Mouse (Mus musculus) forebrain, embryonic 13.5 days (tissue): Measurements from ENCODE around the gene Mgat4c. TPM values are rescaled to one million over a fixed set of nuclear protein-coding genes. Genes with fewer than 3 reads are reported as not detected.
A peak's percentile ranks its signal among the peaks of the same experiment; 100 is the strongest.

Source experiments
- ATAC-seq: fragments of 200-750 bp; cut with Nextera tagmentation; 2 replicates; pipeline ENCODE4 v1.8.0; 2017
- H3K27ac ChIP-seq: fragments of 300-500 bp; sonication (generic); 2 replicates; pipeline ENCODE4 v1.5.1; 2015; ENCODE audit warnings: inconsistent platforms, mild to moderate bottlenecking, moderate library complexity
- H3K27me3 ChIP-seq: fragments of 300-500 bp; sonication (generic); 2 replicates; pipeline ENCODE4 v1.6.1; 2015; ENCODE audit warnings: mild to moderate bottlenecking, inconsistent platforms
- H3K36me3 ChIP-seq: fragments of 300-500 bp; sonication (generic); 2 replicates; pipeline ENCODE4 v1.6.1; 2015; ENCODE audit warnings: mild to moderate bottlenecking, inconsistent platforms; ENCODE audit not compliant: poor library complexity, severe bottlenecking
- H3K4me1 ChIP-seq: fragments of 300-500 bp; sonication (generic); 2 replicates; pipeline ENCODE4 v1.6.1; 2015; ENCODE audit warnings: inconsistent platforms
- H3K4me2 ChIP-seq: fragments of 300-500 bp; sonication (generic); 2 replicates; pipeline ENCODE4 v1.6.1; 2015; ENCODE audit warnings: inconsistent platforms, mild to moderate bottlenecking, moderate library complexity
- H3K4me3 ChIP-seq: fragments of 300-500 bp; sonication (generic); 2 replicates; pipeline ENCODE4 v1.5.1; 2015; ENCODE audit warnings: mild to moderate bottlenecking, inconsistent platforms
- H3K9ac ChIP-seq: fragments of 300-500 bp; sonication (generic); 2 replicates; pipeline ENCODE4 v1.6.1; 2015; ENCODE audit warnings: mild to moderate bottlenecking, inconsistent platforms
- H3K9me3 ChIP-seq: fragments of 300-500 bp; sonication (generic); replicated peaks from 2 replicates; pipeline ENCODE4 v1.6.1; 2016; ENCODE audit warnings: inconsistent platforms
- WGBS: fragments of 180-500 bp; shearing (Covaris S2); methylation state at CpG from one replicate; pipeline ENCODE4 v1.1.7; 2015; 5-methylcytosine and 5-hydroxymethylcytosine counted together
- polyA plus RNA-seq: library from polyadenylated mRNA; unstranded; fragments of >200 nt; fragmentation: Nextera tagmentation; extraction: Ambion mirVana; gene quantifications from 2 replicates; pipeline ENCODE4 v1.2.1, GENCODE M21; 2015

Gene Mgat4c
- 7.7 and 11.8 TPM in 2 replicates for polyA plus RNA-seq

GRCm38 (mm10) chr10:101681437-101681912 lies at the start of gene Mgat4c:
Gene Mgat4c (plus strand): TSS chr10:101681487.
- Histone ChIP-seq H3K4me2 (peak within 1 kb of the TSS; percentile 10; the same call in 1 of the 2 replicates), H3K9ac (no peak within 1 kb of the TSS), H3K27ac (peak within 1 kb of the TSS; percentile 5; the same call in 1 of the 2 replicates), H3K4me3 (no peak within 1 kb of the TSS), H3K27me3 (no peaks in the 10 kb centered on the region), H3K4me1 (0 out of 2 replicates have a peak, but pooled peaks cover 4% of the 10 kb centered on the region), H3K36me3 (no peaks in the 10 kb centered on the region), H3K9me3 (no peaks in the 10 kb centered on the region)
- peak; percentile 78 for ATAC-seq
- WGBS = 53% methylated on average over 6 of the region's 6 CpGs

GRCm38 (mm10) chr10:101635266-101635665 lies 46.0 kb upstream of the Mgat4c start:
- WGBS = 83% methylated on average over 6 of the region's 6 CpGs
- Histone ChIP-seq H3K4me2 (no peak overlapping the region), H3K27ac (no peak overlapping the region), H3K4me3 (no peak overlapping the region), H3K27me3 (no peaks in the 10 kb centered on the region), H3K36me3 (no peaks in the 10 kb centered on the region), H3K9me3 (no peaks in the 10 kb centered on the region), H3K9ac (no peak overlapping the region), H3K4me1 (no peaks in the 10 kb centered on the region)
- ATAC-seq = no peak

- Histone ChIP-seq H3K36me3 (no peaks in the 10 kb centered on the region), H3K9ac (no peak overlapping the region), H3K4me3 (no peak overlapping the region), H3K27ac (no peak overlapping the region), H3K4me1 (no peaks in the 10 kb centered on the region), H3K9me3 (no peaks in the 10 kb centered on the region), H3K27me3 (no peaks in the 10 kb centered on the region), H3K4me2 (no peak overlapping the region)
- ATAC-seq = no peak
- 85% methylated on average over 2 of the region's 2 CpGs for WGBS
Measured at GRCm38 (mm10) chr10:101641048-101641447, 40.2 kb upstream of the Mgat4c start.

GRCm38 (mm10) chr10:101681914-101682313 lies 627 bp downstream of the Mgat4c start:
- H3K4me3 ChIP-seq = no peak overlapping the region
- no peaks in the 10 kb centered on the region for H3K27me3 ChIP-seq
- WGBS = 61% methylated on average over 5 of the region's 5 CpGs
- no peaks in the 10 kb centered on the region for H3K36me3 ChIP-seq
- no peaks in the 10 kb centered on the region for H3K9me3 ChIP-seq
- H3K4me1 ChIP-seq = 0 out of 2 replicates have a peak, but pooled peaks cover 4% of the 10 kb centered on the region
- no peak for ATAC-seq
- peak overlapping the region; percentile 10; the same call in 1 of the 2 replicates for H3K4me2 ChIP-seq
- peak overlapping the region; percentile 5; the same call in 1 of the 2 replicates for H3K27ac ChIP-seq
- H3K9ac ChIP-seq = no peak overlapping the region

- no peak overlapping the region for H3K4me3 ChIP-seq
- no peaks in the 10 kb centered on the region for H3K27me3 ChIP-seq
- no peak overlapping the region for H3K9ac ChIP-seq
- H3K9me3 ChIP-seq = no peaks in the 10 kb centered on the region
- no peaks in the 10 kb centered on the region for H3K36me3 ChIP-seq
- WGBS = 92% methylated on average over 3 of the region's 3 CpGs
- no peak overlapping the region for H3K27ac ChIP-seq
- no peak overlapping the region for H3K4me2 ChIP-seq
- no peak for ATAC-seq
- no peaks in the 10 kb centered on the region for H3K4me1 ChIP-seq
Measured at GRCm38 (mm10) chr10:101761828-101762227, 80.5 kb downstream of the Mgat4c start.

GRCm38 (mm10) chr10:101770688-101771087 lies 89.4 kb downstream of the Mgat4c start:
- Histone ChIP-seq H3K27ac (no peak overlapping the region), H3K4me3 (no peak overlapping the region), H3K9ac (no peak overlapping the region), H3K9me3 (no peaks in the 10 kb centered on the region), H3K4me1 (no peaks in the 10 kb centered on the region), H3K27me3 (no peaks in the 10 kb centered on the region), H3K36me3 (no peaks in the 10 kb centered on the region), H3K4me2 (no peak overlapping the region)
- WGBS = 71% methylated on average over 1 of the region's 1 CpGs
- ATAC-seq = peak; percentile 57; the same call in 1 of the 2 replicates

GRCm38 (mm10) chr10:101771157-101771556 lies 89.9 kb downstream of the Mgat4c start:
- no peak overlapping the region for H3K4me2 ChIP-seq
- H3K9me3 ChIP-seq = no peaks in the 10 kb centered on the region
- peak; percentile 70; the same call in 1 of the 2 replicates for ATAC-seq
- no peak overlapping the region for H3K4me3 ChIP-seq
- no peak overlapping the region for H3K27ac ChIP-seq
- no peak overlapping the region for H3K9ac ChIP-seq
- 81% methylated on average over 4 of the region's 4 CpGs for WGBS
- H3K27me3 ChIP-seq = no peaks in the 10 kb centered on the region
- H3K36me3 ChIP-seq = no peaks in the 10 kb centered on the region
- H3K4me1 ChIP-seq = no peaks in the 10 kb centered on the region

- H3K4me2 ChIP-seq = no peak overlapping the region
- H3K4me3 ChIP-seq = no peak overlapping the region
- H3K27ac ChIP-seq = no peak overlapping the region
- H3K27me3 ChIP-seq = no peaks in the 10 kb centered on the region
- H3K9me3 ChIP-seq = no peaks in the 10 kb centered on the region
- no peaks in the 10 kb centered on the region for H3K36me3 ChIP-seq
- H3K4me1 ChIP-seq = no peaks in the 10 kb centered on the region
- no peak overlapping the region for H3K9ac ChIP-seq
- no peak for ATAC-seq
- 86% methylated on average over 3 of the region's 3 CpGs for WGBS
Measured at GRCm38 (mm10) chr10:101783161-101783744, 102.0 kb downstream of the Mgat4c start.

- H3K4me2 ChIP-seq = no peak overlapping the region
- no peaks in the 10 kb centered on the region for H3K9me3 ChIP-seq
- H3K27me3 ChIP-seq = no peaks in the 10 kb centered on the region
- no peak overlapping the region for H3K4me3 ChIP-seq
- ATAC-seq = no peak
- WGBS = 87% methylated on average over 1 of the region's 1 CpGs
- no peaks in the 10 kb centered on the region for H3K4me1 ChIP-seq
- H3K36me3 ChIP-seq = no peaks in the 10 kb centered on the region
- no peak overlapping the region for H3K27ac ChIP-seq
- H3K9ac ChIP-seq = no peak overlapping the region
Measured at GRCm38 (mm10) chr10:101795507-101795906, 114.2 kb downstream of the Mgat4c start.

GRCm38 (mm10) chr10:101798831-101799474 lies 117.7 kb downstream of the Mgat4c start:
- no peak overlapping the region for H3K9ac ChIP-seq
- 12% methylated on average over 2 of the region's 2 CpGs for WGBS
- ATAC-seq = no peak; the same call in 1 of the 2 replicates
- no peaks in the 10 kb centered on the region for H3K4me1 ChIP-seq
- H3K27ac ChIP-seq = no peak overlapping the region
- no peaks in the 10 kb centered on the region for H3K36me3 ChIP-seq
- H3K4me2 ChIP-seq = no peak overlapping the region
- H3K27me3 ChIP-seq = no peaks in the 10 kb centered on the region
- no peaks in the 10 kb centered on the region for H3K9me3 ChIP-seq
- H3K4me3 ChIP-seq = no peak overlapping the region

GRCm38 (mm10) chr10:101808768-101809167 lies 127.5 kb downstream of the Mgat4c start:
- no peaks in the 10 kb centered on the region for H3K4me1 ChIP-seq
- no peak overlapping the region for H3K27ac ChIP-seq
- no peak overlapping the region for H3K4me3 ChIP-seq
- H3K36me3 ChIP-seq = no peaks in the 10 kb centered on the region
- no peak overlapping the region for H3K9ac ChIP-seq
- 85% methylated on average over 2 of the region's 2 CpGs for WGBS
- no peak overlapping the region for H3K4me2 ChIP-seq
- H3K9me3 ChIP-seq = no peaks in the 10 kb centered on the region
- peak; percentile 45; the same call in 1 of the 2 replicates for ATAC-seq
- no peaks in the 10 kb centered on the region for H3K27me3 ChIP-seq

- Histone ChIP-seq H3K27me3 (no peaks in the 10 kb centered on the region), H3K4me3 (no peak overlapping the region), H3K36me3 (no peaks in the 10 kb centered on the region), H3K4me1 (no peaks in the 10 kb centered on the region), H3K9ac (no peak overlapping the region), H3K9me3 (no peaks in the 10 kb centered on the region), H3K4me2 (no peak overlapping the region), H3K27ac (no peak overlapping the region; the same call in 1 of the 2 replicates)
- 29% methylated on average over 5 of the region's 5 CpGs for WGBS
- no peak for ATAC-seq
Measured at GRCm38 (mm10) chr10:101816902-101817301, 135.6 kb downstream of the Mgat4c start.
